Mouse (Mus musculus) ES-CJ7 (cell line): Measurements from ENCODE around the gene Tmem221.

Experiments used
- DNase-seq: peaks from one replicate; pipeline ENCODE4 v3.0.0; 2011; ENCODE audit warnings: low read depth, low spot score

Tmem221 gene

GRCm38 (mm10) chr8:71558071-71558957 lies at the start of gene Tmem221:
TSS of gene Tmem221 (minus strand) at chr8:71558871.
- DNase-seq: peak; percentile 57

DNA sequence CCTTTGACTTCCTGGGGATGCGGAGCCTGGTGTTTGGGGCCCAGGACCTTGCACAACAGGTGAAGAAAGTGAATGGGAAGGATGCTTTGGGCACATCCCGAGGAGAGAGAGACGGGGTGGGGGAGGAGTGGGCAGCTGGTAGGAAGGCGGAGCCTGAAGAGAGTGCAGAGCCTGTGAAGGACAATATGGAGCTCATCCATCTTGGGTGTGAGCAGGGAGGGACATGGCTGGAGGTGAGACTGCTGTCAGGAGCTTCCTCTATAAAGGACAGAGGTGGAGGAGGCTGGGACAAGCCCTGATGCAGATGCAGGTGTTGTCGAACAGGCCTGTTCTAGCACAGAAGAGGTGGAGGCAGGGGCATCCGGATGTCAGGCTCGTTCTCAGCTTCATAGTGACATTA lies 45.4 kb upstream of the Tmem221 start:
- DNase-seq: no peak

GRCm38 (mm10) chr8:71602666-71603334 lies 44.1 kb upstream of the Tmem221 start:
- DNase-seq: peak; percentile 92

- no peak for DNase-seq
These were observed 43.4 kb upstream of the Tmem221 start for GRCm38 (mm10) chr8:71601939-71602665.

- no peak for DNase-seq
These were observed 40.2 kb upstream of the Tmem221 start for GRCm38 (mm10) chr8:71598841-71599240.

GRCm38 (mm10) chr8:71598375-71598774 lies 39.7 kb upstream of the Tmem221 start:
- no peak for DNase-seq

DNA sequence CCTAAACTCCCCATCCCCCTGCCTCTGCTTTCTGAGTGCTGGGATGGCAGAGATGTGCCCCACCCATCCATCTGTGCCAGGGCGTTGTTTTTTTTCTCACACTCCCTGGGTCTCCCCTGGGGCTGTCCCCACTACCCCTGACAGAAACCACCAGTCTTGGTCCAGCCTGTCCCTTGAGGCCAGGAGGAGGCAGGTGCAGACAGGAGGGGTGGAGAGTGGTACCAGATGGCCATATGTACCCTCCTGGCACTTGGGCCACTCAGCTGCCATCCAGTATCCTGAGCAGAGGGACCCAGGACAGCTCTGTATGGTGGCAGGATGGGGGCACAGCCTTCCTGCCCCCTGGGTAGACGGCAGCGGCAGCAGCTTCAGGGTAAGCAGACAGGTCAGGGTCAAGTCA lies 38.8 kb upstream of the Tmem221 start, which contains the start of gene Fam129c:
Gene Fam129c, plus strand, starts transcription at position 198 of the 400 bp plus-strand sequence.
- no peak for DNase-seq

DNA sequence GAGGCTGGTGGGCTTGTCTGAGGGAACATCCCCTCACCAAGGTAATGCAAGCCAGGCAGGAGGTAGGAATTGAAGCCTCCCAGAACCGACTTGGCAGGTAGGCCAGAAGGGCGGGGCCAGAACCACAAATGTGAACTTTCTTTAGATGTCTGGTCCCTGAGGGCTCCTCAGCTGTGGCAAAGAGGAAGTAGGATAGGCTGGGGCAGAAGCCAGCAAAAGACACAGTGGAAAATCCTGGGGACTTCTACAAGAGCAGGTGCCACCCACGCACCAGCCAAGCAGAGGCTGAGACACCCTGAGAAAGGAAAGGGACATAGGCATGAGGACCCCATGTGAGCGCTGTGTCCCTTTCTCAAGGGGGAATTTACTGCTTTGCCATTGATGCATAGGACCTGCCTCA lies 38.1 kb upstream of the Tmem221 start:
- DNase-seq: no peak

DNA sequence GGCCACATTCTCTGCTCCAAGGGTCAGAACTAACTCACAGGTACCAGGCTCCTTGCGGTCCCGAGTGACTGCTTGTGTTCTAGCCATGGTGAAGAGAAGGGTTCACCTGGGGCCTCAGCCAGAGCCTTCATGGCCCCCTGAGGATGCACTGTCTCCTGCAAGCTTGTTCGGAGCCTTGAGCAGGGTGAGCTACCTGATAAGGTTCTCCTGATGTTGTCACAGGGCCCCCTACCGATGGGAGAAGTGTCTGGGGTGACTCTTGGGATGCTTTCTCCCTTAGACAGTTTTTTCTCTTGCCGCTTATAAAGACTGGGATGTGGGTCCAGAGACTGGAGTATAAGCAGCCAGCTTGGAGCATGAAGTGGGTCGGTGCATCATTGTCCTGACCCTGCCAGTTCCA lies 37.7 kb upstream of the Tmem221 start:
- peak; percentile 58 for DNase-seq

GRCm38 (mm10) chr8:71595862-71596261 lies 37.2 kb upstream of the Tmem221 start:
- peak; percentile 88 for DNase-seq

DNA sequence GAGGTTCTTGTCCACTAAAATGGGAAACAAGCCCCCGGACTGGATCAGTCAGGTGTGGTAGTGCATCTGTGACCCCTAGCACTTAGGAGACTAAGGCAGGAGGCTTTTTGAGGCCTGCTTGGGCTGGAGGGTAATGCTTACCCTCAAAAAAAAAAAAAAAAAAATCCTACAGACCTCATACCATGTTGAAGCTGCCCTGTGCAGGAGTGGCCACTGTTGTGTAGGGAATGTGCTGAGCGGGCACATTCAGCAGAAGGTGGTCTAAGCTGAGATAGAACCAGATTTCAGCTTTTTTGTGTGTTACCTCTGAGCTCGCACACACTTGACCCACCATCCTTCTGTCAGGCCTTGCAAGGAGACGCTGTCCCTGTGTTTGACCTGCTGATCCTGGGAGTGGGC lies 35.7 kb upstream of the Tmem221 start:
- no peak for DNase-seq

GRCm38 (mm10) chr8:71593556-71594323 lies 35.1 kb upstream of the Tmem221 start:
- DNase-seq: no peak

- DNase-seq: peak; percentile 31
These were observed 33.9 kb upstream of the Tmem221 start for GRCm38 (mm10) chr8:71592374-71593170.

DNA sequence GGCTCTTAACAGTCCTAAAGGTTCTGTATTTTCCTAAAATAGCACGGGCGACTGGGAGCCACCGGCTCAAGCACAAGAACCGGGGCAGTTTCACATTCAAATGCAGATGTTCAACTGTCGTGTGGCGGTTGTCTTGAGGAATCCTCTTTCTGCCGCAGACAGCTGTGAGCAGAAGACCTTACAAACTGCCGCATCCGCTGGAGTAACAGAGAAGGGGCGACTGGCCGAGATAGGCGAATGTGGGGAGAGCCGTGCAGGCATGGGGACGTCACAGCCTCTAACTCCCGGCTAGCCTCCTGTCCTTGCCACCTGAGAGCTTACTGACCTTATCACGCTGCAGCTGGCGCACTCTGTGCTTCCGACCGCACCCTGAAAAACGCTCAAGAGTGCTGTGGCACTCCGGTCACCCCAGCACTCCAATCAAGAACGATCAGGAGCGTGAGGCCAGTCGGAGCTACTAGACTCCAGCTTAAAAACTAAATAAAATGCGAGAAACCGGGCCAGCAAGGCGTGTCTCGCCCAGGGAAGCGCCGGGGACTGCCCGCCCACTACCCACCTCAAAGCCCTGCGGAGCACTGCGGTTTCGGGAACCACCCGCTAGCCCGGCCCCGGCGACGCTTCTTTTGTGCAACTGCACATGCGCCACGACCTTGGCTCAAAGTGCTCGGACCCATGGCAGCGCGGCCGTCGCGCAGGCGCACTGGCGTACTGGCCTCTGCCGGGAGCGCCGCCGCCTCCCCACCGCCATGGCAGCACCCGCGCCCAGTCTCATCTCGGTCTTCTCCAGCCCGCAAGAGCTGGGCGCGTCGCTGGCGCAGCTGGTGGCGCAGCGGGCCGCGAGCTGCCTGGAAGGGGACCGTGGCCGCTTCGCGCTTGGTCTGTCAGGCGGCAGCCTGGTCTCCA lies 33.1 kb upstream of the Tmem221 start, which contains the start of gene Pgls:
Gene Pgls, plus strand, starts transcription at position 706 of the 903 bp plus-strand sequence.
- DNase-seq: peak; percentile 98

- no peak for DNase-seq
These were observed 32.3 kb upstream of the Tmem221 start for GRCm38 (mm10) chr8:71591017-71591416.

DNA sequence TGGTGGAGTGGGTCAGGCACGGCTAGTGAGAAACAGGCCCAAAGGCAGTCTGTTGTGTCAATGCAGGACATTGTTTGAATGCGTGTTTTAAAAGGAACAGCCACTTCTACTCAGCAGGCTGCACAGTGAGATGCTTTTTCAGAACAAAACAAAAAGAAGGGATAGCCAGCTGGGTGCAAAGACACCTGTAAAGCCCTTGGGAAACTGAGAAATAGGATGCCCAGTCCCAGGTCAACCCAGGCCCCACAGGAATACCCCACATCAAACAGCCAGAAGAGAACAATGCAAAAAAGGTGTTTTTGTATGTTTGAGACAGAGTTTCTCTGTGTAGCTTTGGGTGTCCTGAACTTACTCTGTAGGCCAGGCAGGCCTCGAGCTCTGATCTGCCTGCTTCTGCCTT lies 30.1 kb upstream of the Tmem221 start:
- no peak for DNase-seq

DNA sequence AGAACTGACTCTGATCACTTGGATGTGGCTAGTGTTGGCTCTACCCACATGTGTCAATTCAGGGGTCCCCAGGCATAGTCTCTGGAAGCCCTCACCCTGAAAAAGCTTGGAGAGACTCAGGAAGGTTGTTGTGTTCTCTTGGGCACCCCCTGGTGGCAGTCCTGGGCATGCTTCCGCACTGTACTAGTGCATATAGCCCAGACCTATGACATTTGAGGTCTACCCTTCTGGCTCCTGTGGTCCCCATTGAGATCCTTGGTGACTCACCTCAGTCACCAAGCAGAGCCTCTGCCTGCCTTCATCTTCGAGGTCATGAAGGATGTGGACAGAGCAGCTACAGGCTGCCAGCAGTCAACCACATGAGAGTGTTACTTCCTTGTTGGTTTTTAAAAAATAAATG lies 28.2 kb upstream of the Tmem221 start:
- DNase-seq: peak; percentile 71

DNA sequence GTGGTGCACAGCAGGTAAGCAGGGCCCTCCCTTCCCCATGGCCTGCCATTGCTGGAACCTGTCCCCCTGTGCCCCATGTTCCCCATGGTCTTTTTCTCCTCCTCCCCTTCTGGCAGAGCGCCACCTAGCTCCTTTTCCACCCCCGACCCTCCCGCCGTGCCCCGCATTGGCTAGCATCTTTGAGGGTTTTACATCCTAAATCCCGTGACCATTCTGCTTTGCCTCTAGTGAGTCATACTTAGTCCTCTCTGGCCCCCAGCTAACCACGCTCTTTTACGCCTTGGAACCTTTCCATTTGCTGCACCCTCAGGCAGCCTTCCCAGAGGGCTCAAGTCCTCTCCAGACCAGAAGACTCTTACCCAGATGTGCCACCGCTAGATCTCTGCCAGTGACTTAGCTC lies 21.5 kb upstream of the Tmem221 start:
- DNase-seq: peak; percentile 50

- DNase-seq: no peak
These were observed 20.8 kb upstream of the Tmem221 start for GRCm38 (mm10) chr8:71579476-71579875.
